Mouse (Mus musculus) hindbrain, embryonic 12.5 days (tissue): ENCODE data around the gene Fpgs. TPM values are rescaled to one million over a fixed set of nuclear protein-coding genes. Genes with fewer than 3 reads are reported as not detected.

Experiments used
- ATAC-seq: fragments of 200-750 bp; cut with Nextera tagmentation; 2 replicates; pipeline ENCODE4 v1.8.0; 2017; ENCODE audit warnings: moderate TSS enrichment; ENCODE audit not compliant: low FRiP score
- H3K27ac ChIP-seq: fragments of 300-500 bp; sonication (generic); 2 replicates; pipeline ENCODE4 v1.5.1; 2016; ENCODE audit warnings: mild to moderate bottlenecking
- H3K27me3 ChIP-seq: fragments of 300-500 bp; sonication (generic); 2 replicates; pipeline ENCODE4 v1.6.1; 2016; ENCODE audit warnings: mild to moderate bottlenecking
- H3K36me3 ChIP-seq: fragments of 300-500 bp; sonication (generic); 2 replicates; pipeline ENCODE4 v1.6.1; 2016; ENCODE audit warnings: mild to moderate bottlenecking
- H3K4me1 ChIP-seq: fragments of 300-500 bp; sonication (generic); 2 replicates; pipeline ENCODE4 v1.6.1; 2016
- H3K4me2 ChIP-seq: fragments of 300-500 bp; sonication (generic); replicated peaks from 2 replicates; pipeline ENCODE4 v1.6.1; 2016; ENCODE audit warnings: mild to moderate bottlenecking
- H3K4me3 ChIP-seq: fragments of 300-500 bp; sonication (generic); 2 replicates; pipeline ENCODE4 v1.5.1; 2016; ENCODE audit warnings: mild to moderate bottlenecking
- H3K9ac ChIP-seq: fragments of 300-500 bp; sonication (generic); 2 replicates; pipeline ENCODE4 v1.6.1; 2016; ENCODE audit warnings: mild to moderate bottlenecking, moderate library complexity
- H3K9me3 ChIP-seq: fragments of 300-500 bp; sonication (generic); replicated peaks from 2 replicates; pipeline ENCODE4 v1.6.1; 2016; ENCODE audit warnings: mild to moderate bottlenecking
- WGBS: fragments of 180-500 bp; shearing (Covaris S2); methylation state at CpG from one replicate; pipeline ENCODE4 v1.1.7; 2016; 5-methylcytosine and 5-hydroxymethylcytosine counted together
- polyA plus RNA-seq: library from polyadenylated mRNA; unstranded; fragments of >200 nt; fragmentation: Nextera tagmentation; extraction: Ambion mirVana; gene quantifications from 2 replicates; pipeline ENCODE4 v1.2.1, GENCODE M21; 2016

Gene Fpgs
- polyA plus RNA-seq, 1 experiment from 2014 or later = 20.1 TPM

- H3K27me3 ChIP-seq = peaks cover 8% of the 10 kb centered on the region
- WGBS = 27% methylated on average over 3 of the region's 3 CpGs
- peaks cover 14% of the 10 kb centered on the region for H3K4me1 ChIP-seq
- no peak overlapping the region for H3K4me3 ChIP-seq
- H3K36me3 ChIP-seq = no peaks in the 10 kb centered on the region
- H3K9ac ChIP-seq = no peak overlapping the region
- H3K27ac ChIP-seq = no peak overlapping the region; the same call in 1 of the 2 replicates
- no peak for ATAC-seq
- H3K4me2 ChIP-seq = no peak overlapping the region
- no peaks in the 10 kb centered on the region for H3K9me3 ChIP-seq
Observed at GRCm38 (mm10) chr2:32736306-32736829, 32.4 kb upstream of the Fpgs start.

- Histone ChIP-seq H3K4me3 (no peak overlapping the region), H3K27me3 (no peaks in the 10 kb centered on the region; the same call in 1 of the 2 replicates), H3K4me2 (no peak overlapping the region), H3K36me3 (no peaks in the 10 kb centered on the region), H3K9ac (no peak overlapping the region), H3K27ac (no peak overlapping the region), H3K4me1 (peaks cover 18% of the 10 kb centered on the region), H3K9me3 (no peaks in the 10 kb centered on the region)
- ATAC-seq = no peak
- WGBS = 51% methylated on average over 4 of the region's 4 CpGs
Observed at GRCm38 (mm10) chr2:32734933-32735332, 31.0 kb upstream of the Fpgs start.

GRCm38 (mm10) chr2:32734480-32734879 is 30.5 kb upstream of the Fpgs start:
- H3K36me3 ChIP-seq = no peaks in the 10 kb centered on the region
- WGBS = 48% methylated on average over 4 of the region's 4 CpGs
- ATAC-seq = no peak

GRCm38 (mm10) chr2:32732695-32733094 is 28.8 kb upstream of the Fpgs start:
- H3K9me3 ChIP-seq = no peaks in the 10 kb centered on the region
- no peak overlapping the region for H3K9ac ChIP-seq
- H3K4me1 ChIP-seq = peaks cover 23% of the 10 kb centered on the region
- H3K4me2 ChIP-seq = no peak overlapping the region
- ATAC-seq = no peak
- H3K36me3 ChIP-seq = no peaks in the 10 kb centered on the region
- 70% methylated on average over 6 of the region's 6 CpGs for WGBS
- no peak overlapping the region for H3K27ac ChIP-seq
- H3K4me3 ChIP-seq = no peak overlapping the region
- no peaks in the 10 kb centered on the region for H3K27me3 ChIP-seq

More at GRCm38 (mm10) chr2:32734480-32734879, 30.5 kb upstream of the Fpgs start:
- no peak overlapping the region for H3K4me2 ChIP-seq
- H3K27me3 ChIP-seq = no peaks in the 10 kb centered on the region; the same call in 1 of the 2 replicates
- no peak overlapping the region for H3K9ac ChIP-seq
- no peak overlapping the region for H3K27ac ChIP-seq
- no peaks in the 10 kb centered on the region for H3K9me3 ChIP-seq
- H3K4me3 ChIP-seq = no peak overlapping the region
- H3K4me1 ChIP-seq = peaks cover 22% of the 10 kb centered on the region

- WGBS = 73% methylated on average over 4 of the region's 4 CpGs
- Histone ChIP-seq H3K4me3 (no peak overlapping the region), H3K27ac (0 out of 2 replicates have a peak overlapping the region, but pooled peaks have one; percentile 30), H3K27me3 (no peaks in the 10 kb centered on the region), H3K4me1 (peaks cover 22% of the 10 kb centered on the region), H3K36me3 (no peaks in the 10 kb centered on the region), H3K4me2 (no peak overlapping the region), H3K9ac (0 out of 2 replicates have a peak overlapping the region, but pooled peaks have one; percentile 13), H3K9me3 (no peaks in the 10 kb centered on the region)
- ATAC-seq = no peak
Observed at GRCm38 (mm10) chr2:32731911-32732310, 28.0 kb upstream of the Fpgs start.

GRCm38 (mm10) chr2:32730854-32731253 is 26.9 kb upstream of the Fpgs start:
- 48% methylated on average over 11 of the region's 11 CpGs for WGBS
- H3K4me3 ChIP-seq = no peak overlapping the region
- H3K4me2 ChIP-seq = peak overlapping the region; percentile 29; the same call in 1 of the 2 replicates
- peaks cover 22% of the 10 kb centered on the region for H3K4me1 ChIP-seq
- 0 out of 2 replicates have a peak overlapping the region, but pooled peaks have one; percentile 23 for H3K27ac ChIP-seq
- no peak overlapping the region for H3K9ac ChIP-seq
- no peaks in the 10 kb centered on the region for H3K9me3 ChIP-seq
- no peak for ATAC-seq
- H3K27me3 ChIP-seq = no peaks in the 10 kb centered on the region
- H3K36me3 ChIP-seq = no peaks in the 10 kb centered on the region

GRCm38 (mm10) chr2:32729547-32729946 is 25.6 kb upstream of the Fpgs start:
- no peak for ATAC-seq
- Histone ChIP-seq H3K9me3 (no peaks in the 10 kb centered on the region), H3K27me3 (no peaks in the 10 kb centered on the region), H3K4me2 (no peak overlapping the region), H3K4me1 (peaks cover 19% of the 10 kb centered on the region), H3K4me3 (no peak overlapping the region), H3K27ac (no peak overlapping the region), H3K36me3 (no peaks in the 10 kb centered on the region), H3K9ac (no peak overlapping the region)
- WGBS = 73% methylated on average over 4 of the region's 4 CpGs

- H3K27me3 ChIP-seq = no peaks in the 10 kb centered on the region
- H3K36me3 ChIP-seq = no peaks in the 10 kb centered on the region
- H3K4me3 ChIP-seq = no peak overlapping the region; the same call in 1 of the 2 replicates
- peak overlapping the region; percentile 17; the same call in 1 of the 2 replicates for H3K4me2 ChIP-seq
- H3K27ac ChIP-seq = no peak overlapping the region
- 48% methylated on average over 7 of the region's 7 CpGs for WGBS
- H3K9me3 ChIP-seq = no peaks in the 10 kb centered on the region
- no peak for ATAC-seq
- H3K9ac ChIP-seq = no peak overlapping the region
- peaks cover 19% of the 10 kb centered on the region for H3K4me1 ChIP-seq
Observed at GRCm38 (mm10) chr2:32728463-32728862, 24.5 kb upstream of the Fpgs start.

GRCm38 (mm10) chr2:32727435-32727834 is 23.5 kb upstream of the Fpgs start:
- Histone ChIP-seq H3K36me3 (no peaks in the 10 kb centered on the region), H3K9ac (peak overlapping the region; percentile 54; the same call in 1 of the 2 replicates), H3K4me2 (peak overlapping the region; percentile 55), H3K4me1 (peaks cover 19% of the 10 kb centered on the region), H3K4me3 (peak overlapping the region; percentile 28), H3K27ac (peak overlapping the region; percentile 23; the same call in 1 of the 2 replicates), H3K27me3 (no peaks in the 10 kb centered on the region), H3K9me3 (no peaks in the 10 kb centered on the region)
- ATAC-seq = peak; percentile 91
- WGBS = 4% methylated on average over 16 of the region's 16 CpGs

GRCm38 (mm10) chr2:32724832-32725790 is 21.2 kb upstream of the Fpgs start:
- Histone ChIP-seq H3K4me3 (no peak overlapping the region), H3K4me1 (peaks cover 23% of the 10 kb centered on the region), H3K4me2 (no peak overlapping the region), H3K27me3 (no peaks in the 10 kb centered on the region), H3K36me3 (no peaks in the 10 kb centered on the region), H3K9me3 (no peaks in the 10 kb centered on the region), H3K27ac (no peak overlapping the region), H3K9ac (no peak overlapping the region)
- ATAC-seq = no peak
- WGBS = 85% methylated on average over 16 of the region's 16 CpGs

GRCm38 (mm10) chr2:32724149-32724548 is 20.2 kb upstream of the Fpgs start:
- Histone ChIP-seq H3K9ac (no peak overlapping the region), H3K27ac (no peak overlapping the region), H3K27me3 (no peaks in the 10 kb centered on the region), H3K9me3 (no peaks in the 10 kb centered on the region), H3K36me3 (no peaks in the 10 kb centered on the region), H3K4me2 (no peak overlapping the region), H3K4me1 (peaks cover 17% of the 10 kb centered on the region), H3K4me3 (no peak overlapping the region)
- ATAC-seq = no peak
- WGBS = 82% methylated on average over 4 of the region's 4 CpGs

- H3K27ac ChIP-seq = no peak overlapping the region
- H3K36me3 ChIP-seq = no peaks in the 10 kb centered on the region
- no peak overlapping the region for H3K9ac ChIP-seq
- no peak overlapping the region for H3K4me3 ChIP-seq
- no peak overlapping the region for H3K4me2 ChIP-seq
- WGBS = 84% methylated on average over 3 of the region's 3 CpGs
- no peaks in the 10 kb centered on the region for H3K27me3 ChIP-seq
- ATAC-seq = no peak
- H3K4me1 ChIP-seq = peaks cover 20% of the 10 kb centered on the region
- H3K9me3 ChIP-seq = no peaks in the 10 kb centered on the region
Observed at GRCm38 (mm10) chr2:32722581-32722980, 18.6 kb upstream of the Fpgs start.
